Mouse (Mus musculus) embryonic facial prominence, embryonic 10.5 days (tissue): Measurements from ENCODE around the gene Olfr981. TPM values are rescaled to one million over a fixed set of nuclear protein-coding genes. Genes with fewer than 3 reads are reported as not detected.
"Not testable (repeated sequence)": the region's sequence is repeated elsewhere in the genome, so short reads cannot be mapped to it uniquely, and the experiment has no call there.

ENCODE experiments used
- DNase-seq: peaks from one replicate; pipeline ENCODE4 v3.0.0-alpha.2; 2017; ENCODE audit warnings: low spot score
- H3K27ac ChIP-seq: fragments of 300-500 bp; sonication (generic); replicated peaks from 2 replicates; pipeline ENCODE4 v1.5.1; 2016; ENCODE audit warnings: mild to moderate bottlenecking
- H3K27me3 ChIP-seq: fragments of 300-500 bp; sonication (generic); replicated peaks from 2 replicates; pipeline ENCODE4 v1.6.1; 2016; ENCODE audit warnings: low read depth, mild to moderate bottlenecking; ENCODE audit not compliant: poor library complexity, severe bottlenecking
- H3K36me3 ChIP-seq: fragments of 300-500 bp; sonication (generic); replicated peaks from 2 replicates; pipeline ENCODE4 v1.6.1; 2016; ENCODE audit warnings: mild to moderate bottlenecking, moderate library complexity
- H3K4me1 ChIP-seq: fragments of 300-500 bp; sonication (generic); 2 replicates; pipeline ENCODE4 v1.6.1; 2016
- H3K4me3 ChIP-seq: fragments of 300-500 bp; sonication (generic); 2 replicates; pipeline ENCODE4 v1.5.1; 2016; ENCODE audit warnings: mild to moderate bottlenecking, moderate library complexity
- H3K9me3 ChIP-seq: fragments of 300-500 bp; sonication (generic); 2 replicates; pipeline ENCODE4 v1.6.1; 2016; ENCODE audit warnings: mild to moderate bottlenecking
- WGBS: fragments of 180-500 bp; shearing (Covaris S2); methylation state at CpG from one replicate; pipeline ENCODE4 v1.1.7; 2016; 5-methylcytosine and 5-hydroxymethylcytosine counted together
- polyA plus RNA-seq: library from polyadenylated mRNA; unstranded; fragments of >200 nt; fragmentation: Nextera tagmentation; extraction: Ambion mirVana; gene quantifications from 2 replicates; pipeline ENCODE4 v1.2.1, GENCODE M21; 2016

Gene Olfr981
- polyA plus RNA-seq = not detected in 2 replicates

DNA sequence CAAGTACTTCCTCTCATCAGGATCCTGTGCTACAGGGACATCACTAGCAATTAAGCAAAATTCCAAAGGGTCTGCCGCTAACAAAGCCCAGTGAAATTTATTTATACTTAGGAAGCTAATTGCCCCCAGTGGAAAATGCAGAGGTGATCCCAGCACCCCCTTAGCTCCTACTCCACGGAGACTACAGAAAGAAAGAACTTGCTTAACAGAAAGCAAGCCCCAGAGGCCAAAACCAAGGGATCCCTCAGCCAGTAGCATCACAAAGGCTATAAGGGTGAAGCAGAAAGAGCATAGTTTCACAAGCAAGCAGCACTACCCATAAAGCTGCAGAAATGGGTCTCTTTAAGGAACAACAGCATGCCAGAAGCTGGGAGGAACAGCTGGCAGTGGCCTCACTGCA is at the start of gene Olfr981:
Gene Olfr981 (plus strand): TSS at position 301 of the 400 bp plus-strand sequence.
- Histone ChIP-seq H3K36me3 (no peaks in the 10 kb centered on the region), H3K27me3 (no peaks in the 10 kb centered on the region), H3K4me1 (no peaks in the 10 kb centered on the region), H3K4me3 (no peak within 1 kb of the TSS), H3K27ac (no peak within 1 kb of the TSS), H3K9me3 (no peaks in the 10 kb centered on the region)
- WGBS = 70% methylated on average over 2 of the region's 2 CpGs
- no peak for DNase-seq

DNA sequence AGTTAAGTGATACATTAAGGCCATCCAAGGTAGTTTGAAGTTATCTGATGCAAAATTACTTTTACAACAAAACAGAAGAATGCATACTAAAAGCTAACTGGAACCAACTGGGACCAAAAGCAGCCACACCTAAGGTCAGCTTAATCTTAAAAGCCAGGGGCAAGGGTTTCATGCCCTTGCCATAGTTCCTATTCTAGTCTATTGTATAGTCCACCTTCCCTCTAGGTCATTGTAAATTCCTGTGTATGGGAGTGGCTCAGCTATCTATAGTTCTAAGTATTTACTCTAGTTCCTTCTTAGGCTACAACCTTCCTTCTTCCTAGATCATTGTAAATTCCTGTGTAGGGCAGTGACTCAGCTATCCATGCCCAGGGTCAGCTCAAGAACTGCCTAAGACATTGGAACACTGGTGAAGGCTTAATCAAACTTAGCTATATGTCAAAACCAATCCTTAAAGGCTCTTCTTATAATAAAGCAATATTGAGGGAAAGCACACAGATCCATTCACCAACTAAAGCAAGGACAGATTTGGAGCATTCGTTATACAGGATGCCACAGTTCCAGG is 44.6 kb upstream of the Olfr981 start:
- H3K36me3 ChIP-seq, DNase-seq, H3K4me3 ChIP-seq, H3K27ac ChIP-seq, H3K27me3 ChIP-seq, H3K9me3 ChIP-seq, H3K4me1 ChIP-seq: not testable (repeated sequence)
- 91% methylated on average over 1 of the region's 1 CpGs for WGBS

DNA sequence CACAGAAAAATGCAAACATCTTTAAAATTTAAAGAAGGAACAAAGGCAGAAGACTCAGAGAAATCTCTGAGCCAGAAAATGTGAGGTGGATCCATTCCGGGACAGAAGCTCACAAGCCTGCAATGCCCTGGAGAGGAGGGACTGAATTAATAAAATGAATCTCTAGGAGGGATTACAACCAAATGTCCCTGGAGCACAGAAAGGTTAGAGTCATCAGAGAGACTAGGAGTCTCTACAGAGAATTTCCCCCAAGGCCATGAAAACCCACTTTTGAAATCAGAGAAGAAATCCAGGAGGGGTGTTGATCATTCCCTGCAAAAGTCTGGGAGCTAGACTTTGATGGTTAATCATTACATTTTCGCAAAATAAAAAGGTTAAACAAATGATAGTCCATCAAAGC is 29.5 kb upstream of the Olfr981 start, which contains the start of gene Olfr978:
Gene Olfr978 (plus strand): TSS at position 301 of the 400 bp plus-strand sequence.
- Histone ChIP-seq H3K4me3 (no peak within 1 kb of the TSS), H3K9me3 (no peaks in the 10 kb centered on the region), H3K27me3 (no peaks in the 10 kb centered on the region), H3K36me3 (no peaks in the 10 kb centered on the region), H3K4me1 (no peaks in the 10 kb centered on the region), H3K27ac (no peak within 1 kb of the TSS)
- 82% methylated on average over 2 of the region's 2 CpGs for WGBS
- DNase-seq = no peak

DNA sequence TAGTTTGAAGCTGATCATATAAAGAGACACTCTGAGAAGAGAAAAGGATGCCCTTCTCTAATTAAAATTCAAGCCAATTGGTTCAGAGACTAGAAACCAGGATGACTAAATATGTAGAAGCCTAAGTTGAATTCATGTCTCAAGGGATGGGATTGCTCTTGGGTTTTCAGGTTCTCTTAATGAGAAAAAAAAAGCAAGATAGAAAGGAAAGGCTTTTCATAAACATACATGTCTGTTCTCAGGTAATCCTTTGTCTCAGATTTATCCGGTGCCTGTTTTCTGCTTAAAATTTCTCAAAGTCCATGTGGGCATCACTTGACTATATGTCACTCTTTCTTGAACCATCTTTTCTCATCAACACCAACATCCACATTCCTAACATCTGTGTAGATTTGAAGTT is 17.9 kb upstream of the Olfr981 start, which contains the start of gene Olfr979:
Gene Olfr979 (minus strand): TSS at position 101 of the 400 bp plus-strand sequence.
- H3K27ac ChIP-seq = no peak within 1 kb of the TSS
- 92% methylated on average over 1 of the region's 1 CpGs for WGBS
- H3K27me3 ChIP-seq = no peaks in the 10 kb centered on the region
- no peak for DNase-seq
- no peak within 1 kb of the TSS for H3K4me3 ChIP-seq
- no peaks in the 10 kb centered on the region for H3K4me1 ChIP-seq
- H3K9me3 ChIP-seq = no peaks in the 10 kb centered on the region
- H3K36me3 ChIP-seq = no peaks in the 10 kb centered on the region

DNA sequence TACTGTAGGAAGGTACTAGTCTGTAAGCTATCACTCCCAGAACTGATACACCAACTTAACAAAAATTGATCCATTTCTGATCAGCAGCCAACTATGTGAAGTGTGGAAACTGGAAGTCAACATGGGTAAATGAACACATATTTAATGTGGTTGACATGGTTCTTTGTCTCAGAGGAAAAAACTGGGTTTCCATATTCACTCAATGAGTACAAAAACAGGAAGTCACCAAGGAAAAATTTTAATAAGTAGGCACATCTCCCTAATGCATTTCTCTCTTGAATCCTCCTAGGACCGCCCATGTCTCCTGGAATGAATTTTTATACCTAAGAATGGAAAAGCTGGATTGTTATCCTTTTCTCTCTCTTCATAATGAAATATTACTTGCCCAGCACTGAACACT is 11.8 kb upstream of the Olfr981 start, which contains the start of gene Olfr980:
Gene Olfr980 (minus strand): TSS at position 101 of the 400 bp plus-strand sequence.
- no peaks in the 10 kb centered on the region for H3K4me1 ChIP-seq
- 81% methylated on average over 1 of the region's 1 CpGs for WGBS
- H3K36me3 ChIP-seq = no peaks in the 10 kb centered on the region
- no peaks in the 10 kb centered on the region for H3K27me3 ChIP-seq
- H3K4me3 ChIP-seq = no peak within 1 kb of the TSS
- no peaks in the 10 kb centered on the region for H3K9me3 ChIP-seq
- no peak for DNase-seq
- H3K27ac ChIP-seq = no peak within 1 kb of the TSS

DNA sequence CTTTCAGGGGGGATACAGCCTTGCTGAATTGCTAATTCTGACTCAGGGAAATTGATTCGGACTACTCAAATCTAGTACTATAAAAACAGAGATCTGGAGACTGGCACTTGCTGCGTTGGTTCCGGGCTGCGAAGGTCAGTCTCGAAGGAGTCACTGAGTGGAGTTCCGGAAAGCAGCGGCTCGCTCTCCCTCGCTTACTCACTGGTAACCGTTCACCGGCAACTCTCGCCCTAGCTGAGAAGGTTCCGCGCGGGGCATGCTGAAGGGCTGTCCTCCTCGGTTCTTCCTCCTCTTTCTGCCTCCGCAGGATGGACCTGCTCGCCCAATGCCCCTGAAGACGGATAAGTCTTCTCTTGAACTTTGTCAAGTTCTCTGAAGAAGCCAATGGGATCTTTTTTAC is 28.9 kb downstream of the Olfr981 start:
- WGBS = 90% methylated on average over 19 of the region's 19 CpGs
- Histone ChIP-seq H3K27ac (no peak overlapping the region), H3K36me3 (no peaks in the 10 kb centered on the region), H3K27me3 (no peaks in the 10 kb centered on the region), H3K4me3 (no peak overlapping the region), H3K9me3 (no peaks in the 10 kb centered on the region), H3K4me1 (no peaks in the 10 kb centered on the region)
- DNase-seq = no peak

DNA sequence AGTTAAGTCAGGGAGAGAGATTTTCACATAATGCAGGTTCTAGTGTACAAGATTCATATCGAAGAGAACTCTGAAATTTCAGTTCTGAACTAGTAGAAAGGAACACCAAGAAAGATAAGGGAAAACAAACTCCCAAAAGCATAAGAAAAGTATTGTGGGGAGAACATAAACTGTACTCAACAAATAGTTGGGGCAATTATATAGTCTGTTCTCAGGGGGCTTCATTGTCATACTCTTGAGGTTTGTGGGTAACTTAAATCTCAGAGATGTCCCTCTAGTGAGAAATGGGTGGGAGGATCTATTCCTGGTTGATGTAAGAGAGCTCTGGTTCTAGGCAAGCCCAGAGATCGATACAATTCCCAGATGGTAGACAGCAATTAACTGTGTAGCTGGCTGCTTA is 52.3 kb downstream of the Olfr981 start, which contains the start of gene Olfr982:
Gene Olfr982 (plus strand): TSS at position 301 of the 400 bp plus-strand sequence.
- no peaks in the 10 kb centered on the region for H3K27me3 ChIP-seq
- no peak for DNase-seq
- no peaks in the 10 kb centered on the region for H3K4me1 ChIP-seq
- H3K9me3 ChIP-seq = no peaks in the 10 kb centered on the region
- H3K4me3 ChIP-seq = no peak within 1 kb of the TSS
- WGBS = 82% methylated on average over 2 of the region's 2 CpGs
- no peak within 1 kb of the TSS for H3K27ac ChIP-seq
- H3K36me3 ChIP-seq = no peaks in the 10 kb centered on the region

Other genes with a start within 250 kb of the Olfr981 start
- not detected in 2 replicates for gene Olfr968, start 238.2 kb upstream of the Olfr981 start, polyA plus RNA-seq
- not detected in 2 replicates for gene Olfr969, start 230.5 kb upstream of the Olfr981 start, polyA plus RNA-seq
- not detected in 2 replicates for gene Olfr970, start 212.6 kb upstream of the Olfr981 start, polyA plus RNA-seq
- gene Olfr971, start 184.6 kb upstream of the Olfr981 start, polyA plus RNA-seq = not detected in 2 replicates
- not detected in 2 replicates for gene Olfr972, start 155.0 kb upstream of the Olfr981 start, polyA plus RNA-seq
- gene Olfr229, start 114.1 kb upstream of the Olfr981 start, polyA plus RNA-seq = not detected in 2 replicates
- not detected in 2 replicates for gene Olfr974, start 84.0 kb upstream of the Olfr981 start, polyA plus RNA-seq
- gene Olfr975, start 69.4 kb upstream of the Olfr981 start, polyA plus RNA-seq = 0.05 TPM in 1 of 2 replicates, not detected in the other
- gene Olfr976, start 60.3 kb upstream of the Olfr981 start, polyA plus RNA-seq = not detected in 2 replicates
- gene Olfr978, start 29.4 kb upstream of the Olfr981 start, polyA plus RNA-seq = not detected in 2 replicates
- gene Olfr979, start 18.0 kb upstream of the Olfr981 start, polyA plus RNA-seq = not detected in 2 replicates
- not detected in 2 replicates for gene Olfr980, start 11.9 kb upstream of the Olfr981 start, polyA plus RNA-seq
- gene Olfr982, start 52.4 kb downstream of the Olfr981 start, polyA plus RNA-seq = not detected in 2 replicates
- not detected in 2 replicates for gene Olfr983, start 72.1 kb downstream of the Olfr981 start, polyA plus RNA-seq
- not detected in 2 replicates for gene Olfr984, start 92.7 kb downstream of the Olfr981 start, polyA plus RNA-seq
- not detected in 2 replicates for gene Olfr985, start 108.7 kb downstream of the Olfr981 start, polyA plus RNA-seq
- gene Tmem225, start 126.7 kb downstream of the Olfr981 start, polyA plus RNA-seq = not detected in 2 replicates
- gene Olfr986, start 159.5 kb downstream of the Olfr981 start, polyA plus RNA-seq = not detected in 2 replicates
- 6.6 and 7.8 TPM in 2 replicates for gene Zfp202, start 170.9 kb downstream of the Olfr981 start, polyA plus RNA-seq
- 2.2 and 2.7 TPM in 2 replicates for gene Scn3b, start 247.8 kb downstream of the Olfr981 start, polyA plus RNA-seq